In genomic region chr7:130681798-130682197, GRCm38 (mm10) we compare ENCODE assay signal across 9 mouse cellular contexts.
DNase-seq lines count a peak whose midpoint lies in the region; ATAC-seq lines count a peak whose summit lies in the region.
"Had no signal": no experiment of that assay in that cellular context is flagged by ENCODE, and none has a peak within 500 bp of the region (broad histone marks: within the 10 kb centered on the region; RNA-seq: fewer than 3 reads in every experiment).

No protein-coding gene starts in this region.

- H3K36me3 ChIP-seq in forebrain, embryonic 14.5 days (ENCODE audit: control insufficient read depth, insufficient read depth, low read length), result no peaks in the 10 kb centered on the region
- no peaks in the 10 kb centered on the region for H3K36me3 ChIP-seq in forebrain, embryonic 15.5 days
- no peaks in the 10 kb centered on the region for H3K36me3 ChIP-seq in embryonic facial prominence, embryonic 15.5 days

- no peak overlapping the region for H3K4me3 ChIP-seq in forebrain, embryonic 14.5 days (ENCODE audit: low read depth, low read length)
- H3K4me3 ChIP-seq in forebrain, embryonic 15.5 days, result no peak overlapping the region
- no peak overlapping the region for H3K4me3 ChIP-seq in embryonic facial prominence, embryonic 15.5 days (replicated peaks)
- H3K4me3 ChIP-seq: myocyte had no signal

- H3K27ac ChIP-seq in forebrain, embryonic 14.5 days (ENCODE audit: low read depth, low read length), result no peak overlapping the region
- no peak overlapping the region for H3K27ac ChIP-seq in forebrain, embryonic 15.5 days (replicated peaks)
- peak overlapping the region; percentile 74 for H3K27ac ChIP-seq in embryonic facial prominence, embryonic 15.5 days (replicated peaks)

- intact Hi-C loops in left cerebral cortex, postnatal 36 days (cut with DNase I), result loop anchor here (5.0 kb wide), 1 partner anchor 134 kb away; no protein-coding TSS in a partner anchor

- no peak overlapping the region for H3K4me2 ChIP-seq in forebrain, embryonic 14.5 days (ENCODE audit: low read length)
- H3K4me2 ChIP-seq in forebrain, embryonic 15.5 days (replicated peaks), result no peak overlapping the region
- H3K4me2 ChIP-seq in embryonic facial prominence, embryonic 15.5 days (replicated peaks), result no peak overlapping the region

- H3K27me3 ChIP-seq in forebrain, embryonic 14.5 days (replicated peaks; ENCODE audit: control insufficient read depth, insufficient read depth, low read length), result no peaks in the 10 kb centered on the region
- H3K27me3 ChIP-seq in forebrain, embryonic 15.5 days, result no peaks in the 10 kb centered on the region
- H3K27me3 ChIP-seq in embryonic facial prominence, embryonic 15.5 days, result no peaks in the 10 kb centered on the region

- DNase-seq in forebrain, embryonic 14.5 days (ENCODE audit: low spot score), result peak; percentile 65
- peak; percentile 74 for DNase-seq in MN1 (ENCODE audit: low spot score)
- peak; percentile 76 for DNase-seq in heart, postnatal 4 days
- peak; percentile 83 to 84 for DNase-seq in left cerebral cortex, postnatal 36 days (ENCODE audit: low spot score in 2 of 2)
- no peak for DNase-seq in urinary bladder, postnatal 36 days (ENCODE audit: low spot score in 2 of 2)
- DNase-seq in T-cell, adult 2 months (ENCODE audit: low spot score), result no peak

- no peak overlapping the region for H3K9ac ChIP-seq in forebrain, embryonic 14.5 days (ENCODE audit: low read length)
- no peak overlapping the region for H3K9ac ChIP-seq in forebrain, embryonic 15.5 days (replicated peaks)
- no peak overlapping the region for H3K9ac ChIP-seq in embryonic facial prominence, embryonic 15.5 days

- 68% methylated on average over 4 of the region's 4 CpGs for WGBS in forebrain, embryonic 14.5 days
- 61% methylated on average over 4 of the region's 4 CpGs for WGBS in forebrain, embryonic 15.5 days
- WGBS in embryonic facial prominence, embryonic 15.5 days, result 44% methylated on average over 4 of the region's 4 CpGs

- peaks cover 4% of the 10 kb centered on the region; the same call in 1 of the 2 replicates for H3K4me1 ChIP-seq in forebrain, embryonic 14.5 days (ENCODE audit: control insufficient read depth, insufficient read depth, low read length)
- peaks cover 12% of the 10 kb centered on the region for H3K4me1 ChIP-seq in forebrain, embryonic 15.5 days
- peaks cover 27% of the 10 kb centered on the region for H3K4me1 ChIP-seq in embryonic facial prominence, embryonic 15.5 days

- ATAC-seq in forebrain, embryonic 14.5 days, result no peak
- ATAC-seq in forebrain, embryonic 15.5 days (replicated peaks), result no peak
- peak; percentile 49; the same call in 1 of the 2 replicates for ATAC-seq in embryonic facial prominence, embryonic 15.5 days (ENCODE audit: insufficient number of reproducible peaks, low FRiP score, low TSS enrichment, low read depth)

- H3K9me3 ChIP-seq in forebrain, embryonic 14.5 days (replicated peaks; ENCODE audit: control insufficient read depth, low read length), result no peaks in the 10 kb centered on the region
- H3K9me3 ChIP-seq in forebrain, embryonic 15.5 days, result no peaks in the 10 kb centered on the region
- no peaks in the 10 kb centered on the region for H3K9me3 ChIP-seq in embryonic facial prominence, embryonic 15.5 days (replicated peaks)

Comparison
In these comparisons a context has a peak if more than half of its experiments do, and no peak if none do; other contexts are left out.
1. DNase-seq: peak in forebrain, embryonic 14.5 days (single experiment), MN1 (single experiment), heart, postnatal 4 days (single experiment) and left cerebral cortex, postnatal 36 days (2 of 2); none in urinary bladder, postnatal 36 days (0 of 2) and T-cell, adult 2 months (single experiment).